Mouse (Mus musculus): Measurements from ENCODE around the gene Slc4a4. TPM values are rescaled to one million over a fixed set of nuclear protein-coding genes. Genes with fewer than 3 reads are reported as not detected.
A peak's percentile ranks its signal among the peaks of the same experiment; 100 is the strongest.

The Slc4a4 gene
- polyA plus RNA-seq, 1 experiment from 2014 or later = 12.1 TPM

GRCm38 (mm10) chr5:89218709-89219108 is 332.1 kb downstream of the Slc4a4 start:
- Histone ChIP-seq H3K27me3 (ENCODE audit: control insufficient read depth, insufficient read depth, low read length) (no peaks in the 10 kb centered on the region), H3K36me3 (replicated peaks; ENCODE audit: control insufficient read depth, insufficient read depth) (no peaks in the 10 kb centered on the region), H3K27ac (no peak overlapping the region), H3K4me2 (replicated peaks) (no peak overlapping the region), H3K4me1 (replicated peaks; ENCODE audit: control insufficient read depth, insufficient read depth, low read length) (no peaks in the 10 kb centered on the region), H3K9ac (no peak overlapping the region), H3K4me3 (replicated peaks; ENCODE audit: low read length) (no peak overlapping the region), H3K9me3 (ENCODE audit: control insufficient read depth, low read length) (no peaks in the 10 kb centered on the region)
- 74% methylated on average over 6 of the region's 6 CpGs for WGBS
- DNase-seq (ENCODE audit: low spot score) (no peak), ATAC-seq (ENCODE audit: low FRiP score) (no peak)

- Histone ChIP-seq H3K9ac (no peak overlapping the region), H3K9me3 (ENCODE audit: control insufficient read depth, low read length) (no peaks in the 10 kb centered on the region), H3K27me3 (ENCODE audit: control insufficient read depth, insufficient read depth, low read length) (no peaks in the 10 kb centered on the region), H3K27ac (no peak overlapping the region), H3K4me3 (replicated peaks; ENCODE audit: low read length) (no peak overlapping the region), H3K4me1 (replicated peaks; ENCODE audit: control insufficient read depth, insufficient read depth, low read length) (no peaks in the 10 kb centered on the region), H3K36me3 (replicated peaks; ENCODE audit: control insufficient read depth, insufficient read depth) (no peaks in the 10 kb centered on the region), H3K4me2 (replicated peaks) (no peak overlapping the region)
- 48% methylated on average over 1 of the region's 1 CpGs for WGBS
- DNase-seq (ENCODE audit: low spot score) (peak; percentile 46), ATAC-seq (ENCODE audit: low FRiP score) (peak; percentile 85)
These were observed 335.0 kb downstream of the Slc4a4 start for GRCm38 (mm10) chr5:89221658-89222057.

GRCm38 (mm10) chr5:89223061-89223740 is 336.6 kb downstream of the Slc4a4 start:
- ATAC-seq (ENCODE audit: low FRiP score) (no peak), DNase-seq (ENCODE audit: low spot score) (no peak)
- no peak overlapping the region for H3K9ac ChIP-seq

GRCm38 (mm10) chr5:89223744-89224368 is 337.2 kb downstream of the Slc4a4 start:
- Histone ChIP-seq H3K4me3 (replicated peaks; ENCODE audit: low read length) (no peak overlapping the region), H3K4me1 (replicated peaks; ENCODE audit: control insufficient read depth, insufficient read depth, low read length) (no peaks in the 10 kb centered on the region), H3K27me3 (ENCODE audit: control insufficient read depth, insufficient read depth, low read length) (no peaks in the 10 kb centered on the region), H3K9ac (no peak overlapping the region), H3K4me2 (replicated peaks) (no peak overlapping the region), H3K27ac (no peak overlapping the region), H3K36me3 (replicated peaks; ENCODE audit: control insufficient read depth, insufficient read depth) (no peaks in the 10 kb centered on the region), H3K9me3 (ENCODE audit: control insufficient read depth, low read length) (no peaks in the 10 kb centered on the region)
- WGBS = 74% methylated on average over 9 of the region's 9 CpGs
- DNase-seq (ENCODE audit: low spot score) = no peak
- no peak for ATAC-seq (ENCODE audit: low FRiP score)

More at GRCm38 (mm10) chr5:89223061-89223740, 336.6 kb downstream of the Slc4a4 start:
- WGBS = 64% methylated on average over 10 of the region's 10 CpGs
- Histone ChIP-seq H3K4me1 (replicated peaks; ENCODE audit: control insufficient read depth, insufficient read depth, low read length) (no peaks in the 10 kb centered on the region), H3K4me3 (replicated peaks; ENCODE audit: low read length) (no peak overlapping the region), H3K4me2 (replicated peaks) (no peak overlapping the region), H3K9me3 (ENCODE audit: control insufficient read depth, low read length) (no peaks in the 10 kb centered on the region), H3K36me3 (replicated peaks; ENCODE audit: control insufficient read depth, insufficient read depth) (no peaks in the 10 kb centered on the region), H3K27ac (no peak overlapping the region), H3K27me3 (ENCODE audit: control insufficient read depth, insufficient read depth, low read length) (no peaks in the 10 kb centered on the region)

- no peak overlapping the region for H3K27ac ChIP-seq
- WGBS = 86% methylated on average over 2 of the region's 2 CpGs
- no peak overlapping the region for H3K9ac ChIP-seq
- no peaks in the 10 kb centered on the region for H3K4me1 ChIP-seq (replicated peaks; ENCODE audit: control insufficient read depth, insufficient read depth, low read length)
- H3K27me3 ChIP-seq (ENCODE audit: control insufficient read depth, insufficient read depth, low read length) = no peaks in the 10 kb centered on the region
- no peaks in the 10 kb centered on the region for H3K36me3 ChIP-seq (replicated peaks; ENCODE audit: control insufficient read depth, insufficient read depth)
- H3K4me3 ChIP-seq (replicated peaks; ENCODE audit: low read length) = no peak overlapping the region
- DNase-seq (ENCODE audit: low spot score) = no peak
- no peaks in the 10 kb centered on the region for H3K9me3 ChIP-seq (ENCODE audit: control insufficient read depth, low read length)
- no peak for ATAC-seq (ENCODE audit: low FRiP score)
- H3K4me2 ChIP-seq (replicated peaks) = no peak overlapping the region
These were observed 341.3 kb downstream of the Slc4a4 start for GRCm38 (mm10) chr5:89227948-89228347.

- ATAC-seq (ENCODE audit: low FRiP score) (peak; percentile 53; the same call in 1 of the 2 replicates), DNase-seq (ENCODE audit: low spot score) (no peak)
- Histone ChIP-seq H3K9me3 (ENCODE audit: control insufficient read depth, low read length) (no peaks in the 10 kb centered on the region), H3K4me1 (replicated peaks; ENCODE audit: control insufficient read depth, insufficient read depth, low read length) (no peaks in the 10 kb centered on the region), H3K4me3 (replicated peaks; ENCODE audit: low read length) (no peak overlapping the region), H3K27me3 (ENCODE audit: control insufficient read depth, insufficient read depth, low read length) (no peaks in the 10 kb centered on the region), H3K9ac (no peak overlapping the region), H3K27ac (no peak overlapping the region), H3K36me3 (replicated peaks; ENCODE audit: control insufficient read depth, insufficient read depth) (no peaks in the 10 kb centered on the region), H3K4me2 (replicated peaks) (no peak overlapping the region)
- 83% methylated on average over 5 of the region's 5 CpGs for WGBS
These were observed 343.0 kb downstream of the Slc4a4 start for GRCm38 (mm10) chr5:89229606-89230005.

DNA sequence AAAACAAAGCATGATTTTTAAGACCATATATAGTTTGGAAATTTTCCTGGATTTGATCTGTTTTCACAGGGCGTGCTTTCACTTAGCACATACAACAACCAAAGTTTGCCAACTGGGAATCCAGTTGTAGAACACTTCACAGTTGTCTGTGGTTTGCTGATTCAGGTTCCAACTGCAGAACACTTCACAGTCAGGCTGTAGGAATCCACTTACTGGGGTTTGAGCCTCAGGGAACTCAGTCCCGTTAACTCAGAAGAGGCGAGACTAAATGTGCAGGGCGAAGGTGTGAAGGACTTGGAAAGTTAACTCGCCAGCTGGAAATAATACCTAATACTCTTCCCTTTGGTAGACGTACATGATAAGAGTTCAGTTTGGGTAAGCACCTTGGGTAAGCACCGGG is 345.7 kb downstream of the Slc4a4 start:
- Histone ChIP-seq H3K9me3 (ENCODE audit: control insufficient read depth, low read length) (no peaks in the 10 kb centered on the region), H3K36me3 (replicated peaks; ENCODE audit: control insufficient read depth, insufficient read depth) (no peaks in the 10 kb centered on the region), H3K9ac (no peak overlapping the region), H3K27ac (no peak overlapping the region), H3K4me1 (replicated peaks; ENCODE audit: control insufficient read depth, insufficient read depth, low read length) (no peaks in the 10 kb centered on the region), H3K4me3 (replicated peaks; ENCODE audit: low read length) (no peak overlapping the region), H3K4me2 (replicated peaks) (no peak overlapping the region), H3K27me3 (ENCODE audit: control insufficient read depth, insufficient read depth, low read length) (no peaks in the 10 kb centered on the region)
- DNase-seq (ENCODE audit: low spot score) = no peak
- 93% methylated on average over 7 of the region's 7 CpGs for WGBS
- ATAC-seq (ENCODE audit: low FRiP score) = no peak

DNA sequence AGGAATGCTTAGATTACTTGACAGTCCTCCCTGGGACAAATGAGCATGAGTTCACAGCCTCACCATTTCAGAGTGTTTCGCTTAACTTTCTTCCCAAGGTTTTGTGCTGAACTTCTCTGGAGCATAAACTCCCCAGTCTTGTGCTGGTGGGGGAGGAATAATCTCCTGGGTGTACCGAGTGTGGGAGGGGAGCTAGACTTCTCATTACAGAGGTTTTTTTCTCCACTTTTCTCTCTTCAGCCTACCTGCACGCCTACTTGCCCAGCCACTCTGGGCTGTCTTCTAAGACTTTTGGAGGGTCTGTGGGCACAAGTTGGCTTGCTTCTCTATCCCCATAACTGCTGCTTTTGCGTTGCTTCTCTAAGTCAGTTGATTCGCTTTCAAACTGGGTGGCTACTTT is 365.2 kb downstream of the Slc4a4 start:
- H3K4me3 ChIP-seq (replicated peaks; ENCODE audit: low read length) = no peak overlapping the region
- no peaks in the 10 kb centered on the region for H3K4me1 ChIP-seq (replicated peaks; ENCODE audit: control insufficient read depth, insufficient read depth, low read length)
- 89% methylated on average over 5 of the region's 5 CpGs for WGBS

DNA sequence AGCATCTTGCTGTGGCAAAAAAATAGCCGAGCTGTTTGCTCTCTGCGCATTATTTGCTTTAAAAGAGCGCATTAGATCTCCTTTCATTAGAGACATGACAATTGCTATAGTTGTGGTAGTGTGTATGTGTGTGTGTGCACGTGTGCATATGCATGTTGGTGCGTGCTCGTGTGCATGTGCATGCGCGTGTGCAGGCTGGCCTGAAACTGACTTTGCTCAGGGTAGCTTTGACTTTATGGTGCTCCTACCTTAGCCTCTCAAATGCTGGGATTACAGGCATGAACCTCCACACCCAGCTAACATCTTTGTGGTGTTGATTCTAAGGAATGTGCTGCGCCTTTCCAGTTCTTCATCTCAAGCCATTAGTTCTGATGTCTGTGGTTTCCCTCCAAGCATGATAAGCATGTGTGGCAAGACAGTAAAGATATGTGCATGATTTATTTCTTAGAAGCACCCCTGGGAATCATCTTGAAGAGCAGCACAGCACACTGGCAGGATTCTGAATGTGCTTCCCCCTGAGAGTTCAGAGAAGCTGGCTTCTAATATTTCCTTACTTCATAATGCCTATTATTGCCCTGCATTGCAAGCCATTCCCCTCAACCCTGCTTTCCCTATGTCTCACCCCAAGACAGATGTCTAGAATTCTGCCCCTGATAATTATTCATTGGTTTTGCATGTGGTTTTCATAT is 373.3 kb downstream of the Slc4a4 start:
- H3K27me3 ChIP-seq (ENCODE audit: control insufficient read depth, insufficient read depth, low read length) = no peaks in the 10 kb centered on the region
- no peak overlapping the region for H3K27ac ChIP-seq
- H3K4me3 ChIP-seq (replicated peaks; ENCODE audit: low read length) = no peak overlapping the region
- no peaks in the 10 kb centered on the region for H3K36me3 ChIP-seq (replicated peaks; ENCODE audit: control insufficient read depth, insufficient read depth)
- no peak overlapping the region for H3K9ac ChIP-seq
- H3K9me3 ChIP-seq (ENCODE audit: control insufficient read depth, low read length) = no peaks in the 10 kb centered on the region
- WGBS = 93% methylated on average over 9 of the region's 9 CpGs
- H3K4me2 ChIP-seq (replicated peaks) = no peak overlapping the region
- ATAC-seq (ENCODE audit: low FRiP score) (no peak), DNase-seq (ENCODE audit: low spot score) (peak; percentile 37)
- H3K4me1 ChIP-seq (replicated peaks; ENCODE audit: control insufficient read depth, insufficient read depth, low read length) = no peaks in the 10 kb centered on the region

More for the DNA sequence above, 365.2 kb downstream of the Slc4a4 start:
- H3K27me3 ChIP-seq (ENCODE audit: control insufficient read depth, insufficient read depth, low read length) = no peaks in the 10 kb centered on the region
- H3K9me3 ChIP-seq (ENCODE audit: control insufficient read depth, low read length) = no peaks in the 10 kb centered on the region
- no peaks in the 10 kb centered on the region for H3K36me3 ChIP-seq (replicated peaks; ENCODE audit: control insufficient read depth, insufficient read depth)
- no peak overlapping the region for H3K4me2 ChIP-seq (replicated peaks)
- ATAC-seq (ENCODE audit: low FRiP score) (no peak), DNase-seq (ENCODE audit: low spot score) (no peak)
- H3K27ac ChIP-seq = no peak overlapping the region
- no peak overlapping the region for H3K9ac ChIP-seq
